Mouse (Mus musculus) mouse trophoblast stem cell (cell line): ENCODE measurements at regions not wholly inside any gene's neighbourhood (a gene's known extent, or its start where the extent isn't known, plus 50 kb on each side); places are given as distances from the start of the nearest gene placed in this dataset.
"Not testable (repeated sequence)": the region's sequence is repeated elsewhere in the genome, so short reads cannot be mapped to it uniquely, and the experiment has no call there.

ENCODE experiments used
- in situ Hi-C, 2 experiments: fragments of 300-500 bp; cut with MseI, MboI; formaldehyde crosslinking; loops; 2 replicates in 1 of 2; 3 replicates in 1 of 2; pipeline ENCODE4 v1.15.1; 2025

DNA sequence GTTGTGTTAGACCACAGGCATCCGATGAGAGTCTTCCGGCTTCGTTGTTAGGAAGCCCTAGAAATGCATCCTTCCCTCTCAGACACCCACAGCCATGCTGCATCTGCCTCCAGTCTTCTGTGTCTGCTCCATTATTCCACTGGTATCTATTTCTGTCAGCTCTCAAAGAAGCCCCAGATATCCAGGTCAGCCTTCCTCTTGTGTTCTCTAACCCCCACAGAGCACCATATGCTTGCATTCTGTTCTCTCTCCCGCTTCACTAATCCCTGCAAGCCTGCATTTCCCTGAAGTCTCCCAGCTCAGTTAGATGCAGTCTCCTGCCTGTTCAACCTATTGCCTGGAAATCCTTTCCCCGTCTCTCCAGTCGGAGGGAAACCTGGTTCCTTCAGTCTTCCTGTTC, 53.6 kb upstream of the Wdfy3 start:
- in situ Hi-C loops: no loop called here

DNA sequence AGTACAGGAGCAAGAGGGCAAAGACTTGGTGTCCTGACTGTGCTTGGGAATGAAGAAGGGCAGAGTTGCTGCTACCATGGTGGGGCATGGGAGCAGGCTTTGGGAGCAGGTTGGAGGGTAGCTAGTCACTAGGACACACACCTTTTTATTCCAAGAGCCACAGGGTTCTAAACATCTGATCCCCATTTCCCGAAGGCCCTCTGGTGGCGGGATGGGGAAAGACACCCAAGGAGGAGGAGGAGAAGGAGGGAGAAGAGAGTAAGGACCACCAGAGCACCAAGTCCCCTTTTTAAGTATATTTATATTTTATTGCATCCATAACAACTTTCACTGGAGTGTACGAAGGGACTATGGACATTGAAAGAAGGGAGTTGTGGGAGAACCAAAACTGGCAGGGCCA, 57.0 kb upstream of the Wdfy3 start:
- in situ Hi-C loops: no loop called here

DNA sequence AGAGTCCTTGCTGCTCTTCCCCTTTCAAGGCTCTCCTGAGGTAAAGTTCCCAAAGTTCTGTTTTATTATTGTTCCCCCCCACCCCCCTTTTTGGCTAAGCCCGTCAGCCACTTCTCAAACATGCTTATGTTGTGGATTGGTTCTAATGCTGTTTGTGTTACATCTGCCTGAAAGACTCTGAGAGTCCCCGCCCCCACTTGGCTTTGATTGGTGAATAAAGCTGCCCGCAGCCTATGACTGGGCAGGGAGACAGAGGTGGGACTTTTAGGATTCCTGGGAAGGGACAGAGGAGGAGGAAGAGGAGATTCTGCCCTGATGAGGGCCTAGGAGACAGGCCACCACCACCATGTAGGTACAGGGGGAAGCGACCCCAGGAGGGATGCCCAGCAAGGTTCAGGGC, 78.3 kb upstream of the Wdfy3 start:
- in situ Hi-C loops: no loop called here

DNA sequence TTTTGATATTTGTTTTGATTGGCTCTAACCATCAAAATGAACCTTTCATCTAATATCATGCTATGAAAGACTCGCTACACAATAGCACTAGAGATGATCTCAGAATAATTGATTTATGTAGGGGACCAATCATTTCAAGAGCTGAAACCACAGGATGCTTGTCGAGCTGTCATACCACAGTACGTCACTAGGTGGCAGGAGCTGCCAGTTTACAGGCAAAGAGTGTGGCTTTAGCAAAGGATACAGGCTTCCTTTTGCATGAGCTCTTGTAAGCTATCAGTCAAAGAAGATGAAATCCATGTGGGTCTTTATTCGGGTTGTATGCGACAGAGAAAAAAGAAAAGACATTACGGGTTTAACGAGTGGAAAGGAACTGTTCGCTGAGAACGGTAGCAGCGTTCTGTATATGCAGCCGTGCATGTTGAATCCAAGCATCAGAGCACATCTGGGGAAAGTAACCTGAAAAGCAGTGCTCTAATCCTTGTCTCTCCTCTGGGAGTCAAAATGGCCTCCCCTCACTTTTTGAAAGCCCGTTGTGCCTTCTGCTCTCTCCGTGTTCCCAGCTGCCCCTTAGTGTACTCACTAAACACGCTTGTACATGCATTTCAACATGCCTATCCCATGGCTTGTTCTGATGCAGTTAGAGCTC, 79.9 kb upstream of the Wdfy3 start:
- in situ Hi-C loops: no loop called here

DNA sequence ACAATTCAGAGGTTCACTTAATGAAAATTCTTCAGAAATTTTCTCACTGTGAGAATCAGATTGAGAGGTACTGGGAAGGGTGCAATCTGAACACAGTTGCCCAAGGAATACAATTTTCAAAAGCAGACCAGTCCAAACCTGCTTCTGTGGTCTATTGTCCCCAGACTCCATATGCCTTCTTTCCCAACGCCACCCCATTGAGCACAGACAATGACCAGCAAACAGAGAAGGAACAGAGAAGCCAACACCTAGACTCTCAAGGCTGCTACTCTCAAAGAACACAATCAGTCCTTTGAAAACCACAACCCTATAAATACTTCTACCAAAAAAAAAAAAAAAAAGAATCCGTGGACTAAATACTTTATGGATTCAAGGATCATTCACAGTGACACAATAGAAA, 89.9 kb upstream of the Wdfy3 start:
- in situ Hi-C loops: no loop called here

DNA sequence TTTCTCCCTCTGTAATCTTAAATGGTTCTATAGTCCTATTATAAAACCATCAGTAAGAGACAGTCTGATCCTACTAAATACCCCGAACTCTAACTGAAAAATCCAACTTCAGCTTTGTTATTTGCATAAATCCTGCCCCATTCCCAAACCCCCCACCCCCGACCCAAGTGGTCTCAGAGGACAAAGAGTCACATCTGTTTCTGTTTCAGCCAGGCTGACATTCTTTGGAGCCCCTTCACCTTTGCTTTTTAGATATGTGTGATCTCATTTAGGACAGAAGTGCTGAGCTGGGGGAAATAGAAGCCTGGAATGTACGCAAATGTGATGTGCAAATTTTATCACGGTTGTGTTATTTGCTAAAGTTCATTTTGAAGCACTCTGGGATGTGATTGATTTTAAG, 98.3 kb upstream of the Wdfy3 start:
- in situ Hi-C loops: no loop called here

DNA sequence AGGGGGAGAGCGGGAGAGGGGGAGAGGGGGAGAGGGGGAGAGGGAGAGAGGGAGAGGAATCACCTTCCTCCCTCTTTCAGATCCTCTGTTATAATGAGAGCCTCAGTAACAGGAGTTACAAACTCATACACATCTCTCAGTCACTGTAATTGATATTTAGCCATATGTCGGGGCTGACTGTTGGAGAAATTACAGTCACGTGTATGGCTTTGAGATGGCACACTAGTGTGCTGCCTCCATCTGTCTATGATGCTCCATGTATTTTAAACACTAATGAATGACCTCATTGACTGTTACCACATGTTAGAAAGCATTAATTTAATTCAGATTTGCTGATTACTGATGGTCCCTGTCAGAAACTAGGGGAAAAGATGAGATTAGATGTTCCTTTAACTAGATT, 102.1 kb upstream of the Wdfy3 start:
- in situ Hi-C loops: no loop called here

DNA sequence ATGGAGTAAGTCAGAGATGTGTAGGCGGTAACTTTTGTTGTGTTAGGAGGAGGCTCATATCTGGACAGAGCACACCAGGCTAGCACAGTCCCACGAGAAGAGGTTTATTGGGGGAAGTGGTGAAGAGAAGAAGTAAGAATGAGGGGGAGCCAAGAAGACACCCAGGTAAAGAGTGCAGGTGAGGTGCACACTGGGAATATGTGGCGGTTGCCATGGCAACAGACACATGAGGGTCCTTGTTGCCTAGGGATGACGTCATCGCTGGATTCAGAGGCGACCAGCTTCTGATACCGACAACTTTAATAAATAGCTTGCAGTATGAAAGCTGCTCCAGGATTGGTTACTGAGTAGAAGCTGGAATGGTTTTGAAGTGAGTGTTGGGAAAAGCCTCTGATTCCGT, 110.5 kb upstream of the Wdfy3 start:
- in situ Hi-C loops: no loop called here

DNA sequence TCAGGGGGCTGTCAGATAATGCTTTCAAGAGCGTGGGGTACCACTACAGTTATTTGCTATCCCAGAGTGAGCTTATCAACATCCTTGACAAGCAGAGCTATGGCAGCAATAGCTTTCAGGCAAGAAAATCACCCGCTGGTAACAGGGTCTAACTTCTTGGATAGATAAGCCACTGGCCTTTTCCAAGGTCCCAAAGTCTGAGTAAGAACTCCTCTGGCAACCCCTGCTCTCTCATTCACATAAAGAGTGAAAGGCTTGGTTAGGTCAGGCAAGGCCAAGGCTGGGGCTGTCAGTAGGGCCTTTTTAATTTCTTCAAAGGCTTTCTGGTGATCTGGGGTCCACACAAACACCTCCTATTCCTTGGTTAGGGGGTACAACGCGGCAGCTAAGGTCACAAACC, 119.2 kb upstream of the Wdfy3 start:
- in situ Hi-C loops: not testable (repeated sequence)

DNA sequence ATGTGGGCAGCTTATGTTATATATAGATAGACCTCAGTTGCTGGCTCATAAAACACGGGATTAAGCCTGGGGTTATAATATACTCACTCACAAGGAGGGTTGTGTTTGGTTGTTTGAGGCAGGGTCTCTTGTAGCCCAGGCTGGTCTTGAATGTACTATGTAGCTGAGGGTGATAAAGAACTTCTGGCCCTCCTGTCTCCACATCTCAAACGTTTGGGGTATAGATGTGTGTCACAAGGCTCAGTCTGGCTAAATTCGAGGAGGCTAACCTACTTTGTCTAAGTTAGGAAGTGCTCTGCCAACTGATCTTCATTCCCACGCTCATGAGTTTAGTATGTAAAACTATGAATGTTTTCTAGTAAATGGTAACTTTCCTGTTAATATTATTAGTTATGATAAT, 136.7 kb upstream of the Wdfy3 start:
- in situ Hi-C loops: loop anchor here in 1 of 2 experiments (10.0 kb wide), 1 partner anchor 488 kb away; no protein-coding TSS in a partner anchor

DNA sequence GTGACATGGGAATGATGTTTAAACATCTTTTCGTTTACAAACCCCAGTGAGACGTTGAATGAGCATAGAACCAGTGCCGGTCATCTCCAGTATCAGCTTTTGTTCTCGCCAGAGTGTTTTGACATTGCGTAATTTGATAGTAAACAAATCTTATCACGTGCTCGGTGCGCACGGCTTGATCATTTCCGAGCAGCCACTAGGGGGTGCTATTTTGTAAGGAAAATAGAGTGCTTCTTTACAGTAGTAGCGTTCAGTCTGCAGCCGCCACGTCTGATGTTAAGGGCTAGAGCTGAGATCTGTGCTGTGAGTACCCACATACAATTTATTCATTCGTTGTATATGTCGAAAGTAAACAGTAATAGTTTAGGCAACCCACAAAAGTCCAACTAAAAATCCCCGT, 137.2 kb upstream of the Wdfy3 start:
- in situ Hi-C loops: loop anchor here in 1 of 2 experiments (10.0 kb wide), 1 partner anchor 488 kb away; no protein-coding TSS in a partner anchor

DNA sequence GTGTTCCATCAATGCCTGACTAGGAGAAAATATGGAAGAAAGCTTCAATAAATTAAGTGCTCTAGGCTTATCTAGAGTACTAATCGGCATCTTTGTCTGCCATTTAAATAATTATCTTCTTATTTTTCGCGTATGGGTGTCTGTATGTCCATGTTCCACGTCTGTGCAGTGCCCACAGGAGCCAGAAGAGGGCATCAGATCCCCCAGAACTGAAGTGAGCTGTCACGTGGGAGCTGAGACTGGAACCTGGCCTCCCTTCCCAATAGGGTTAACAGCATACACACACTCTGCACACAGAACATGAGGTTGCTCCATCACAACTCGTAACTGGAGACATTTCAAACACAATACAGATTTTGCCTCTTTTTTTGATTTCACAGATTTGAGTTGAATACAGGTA, 143.4 kb upstream of the Wdfy3 start:
- in situ Hi-C loops: loop anchor here in 1 of 2 experiments (10.0 kb wide), 1 partner anchor 482 kb away; no protein-coding TSS in a partner anchor

DNA sequence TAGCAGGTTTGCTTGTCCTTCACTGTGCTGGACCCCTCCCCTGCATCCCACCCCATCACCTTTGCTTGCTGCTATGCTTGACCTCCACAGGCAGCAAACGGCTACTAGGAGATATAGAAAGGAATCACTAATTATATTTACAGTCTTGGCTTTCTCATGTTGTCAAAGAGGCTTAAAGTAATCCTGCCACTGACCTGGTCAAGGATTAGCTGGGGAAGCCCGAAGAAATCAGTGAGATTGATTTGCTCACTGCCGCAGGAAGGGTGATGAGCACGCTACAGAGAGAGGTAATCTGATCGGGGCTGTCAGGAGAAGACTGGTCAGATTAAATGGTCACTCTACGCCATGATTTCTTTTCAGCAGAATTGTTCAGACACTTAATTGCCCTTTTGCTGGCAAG, 157.4 kb upstream of the Wdfy3 start:
- in situ Hi-C loops: no loop called here

DNA sequence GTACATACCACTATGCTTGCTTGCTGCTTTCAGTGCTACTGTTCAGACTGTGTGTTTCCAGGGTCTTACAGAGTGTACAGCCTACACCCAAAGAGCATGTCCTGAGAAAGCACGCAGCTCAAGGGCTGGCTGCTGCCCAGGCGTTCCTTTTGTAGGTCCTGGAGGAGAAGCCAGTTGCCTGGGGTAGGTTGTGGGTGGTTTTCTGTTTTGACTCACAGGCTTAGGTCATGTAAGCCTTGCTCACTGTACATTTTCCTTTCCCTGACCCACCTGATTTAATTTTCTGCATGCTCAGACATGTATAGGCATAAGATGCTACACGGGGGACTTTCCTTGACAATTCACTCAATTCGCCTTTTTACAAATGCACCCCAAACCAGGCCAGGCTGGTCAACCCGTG, 172.9 kb upstream of the Wdfy3 start:
- in situ Hi-C loops: no loop called here

DNA sequence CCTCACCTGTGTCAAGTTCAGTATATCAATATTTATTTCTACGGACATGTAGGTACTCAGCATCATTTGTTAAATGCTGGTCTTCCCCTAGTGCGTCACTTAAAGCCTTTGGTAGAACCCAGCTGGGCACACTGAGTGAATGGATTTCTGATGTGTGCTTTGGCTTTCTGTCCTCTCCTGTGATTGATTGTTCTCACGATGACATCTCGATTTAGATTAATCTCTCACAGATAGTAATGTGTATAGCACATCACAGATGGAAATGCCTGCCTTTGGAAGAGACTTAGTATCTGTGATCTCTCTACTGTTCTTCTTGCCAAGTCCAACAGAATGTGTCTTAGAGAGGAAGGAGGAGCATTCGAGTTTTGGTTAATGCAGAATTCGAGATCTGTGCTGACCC, 175.0 kb upstream of the Wdfy3 start:
- in situ Hi-C loops: no loop called here

DNA sequence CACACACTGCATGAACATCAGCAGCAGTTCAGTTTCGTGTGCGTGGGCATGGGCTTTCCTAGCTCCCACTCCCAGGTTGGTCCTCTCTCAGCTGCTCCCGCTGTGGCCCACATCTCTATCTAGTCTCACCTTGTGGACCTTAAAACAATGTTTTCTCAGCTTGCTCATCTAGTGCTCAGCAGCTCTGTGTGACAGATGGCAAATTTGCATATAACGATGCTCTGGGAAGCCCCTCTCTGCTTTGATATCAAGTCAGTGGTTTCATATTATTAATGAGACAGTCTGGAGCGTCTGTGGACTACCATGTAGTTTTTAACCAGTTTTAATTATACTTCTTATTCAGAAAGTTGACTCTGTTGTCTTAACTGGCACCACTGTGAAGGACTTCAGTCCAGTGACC, 179.0 kb upstream of the Wdfy3 start:
- in situ Hi-C loops: no loop called here

DNA sequence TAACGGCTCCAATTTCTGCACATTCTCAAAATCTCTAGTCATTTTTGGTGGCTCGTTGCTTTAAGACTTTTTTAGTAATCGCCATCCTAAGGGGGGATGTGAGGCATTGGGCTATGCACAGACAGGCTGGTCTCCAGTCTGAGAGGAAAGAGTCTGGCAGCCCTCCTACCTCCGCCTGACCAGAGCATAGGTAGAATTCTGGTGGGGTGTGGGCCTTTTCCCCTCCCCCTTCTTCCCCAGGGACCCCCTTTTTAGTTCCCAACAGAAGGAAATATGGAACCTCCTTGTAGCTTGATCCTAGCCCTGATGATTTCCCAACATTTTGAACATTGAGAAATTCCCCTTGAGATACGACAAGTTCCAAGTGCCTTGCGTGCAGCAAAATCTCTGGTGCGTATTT, 181.4 kb upstream of the Wdfy3 start:
- in situ Hi-C loops: no loop called here

DNA sequence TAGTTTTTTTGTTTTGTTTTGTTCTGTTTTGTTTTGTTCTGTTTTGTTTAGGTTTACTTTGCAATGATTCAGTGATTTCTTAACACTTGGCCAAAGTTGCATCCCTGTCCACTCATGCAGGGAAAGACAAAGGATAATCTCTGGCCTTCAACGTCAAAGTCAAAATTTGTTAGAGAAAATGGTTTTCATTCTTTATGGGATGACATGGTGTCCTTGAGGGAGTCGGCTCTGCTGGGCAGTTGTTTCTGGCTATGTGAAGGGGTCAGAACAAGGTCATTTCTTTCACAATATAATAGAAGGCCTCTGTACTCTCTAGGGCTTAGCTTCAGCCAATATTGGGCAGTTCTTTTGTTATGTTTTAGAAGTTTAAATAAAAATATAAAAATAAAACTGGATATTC, 184.1 kb upstream of the Wdfy3 start:
- in situ Hi-C loops: no loop called here

DNA sequence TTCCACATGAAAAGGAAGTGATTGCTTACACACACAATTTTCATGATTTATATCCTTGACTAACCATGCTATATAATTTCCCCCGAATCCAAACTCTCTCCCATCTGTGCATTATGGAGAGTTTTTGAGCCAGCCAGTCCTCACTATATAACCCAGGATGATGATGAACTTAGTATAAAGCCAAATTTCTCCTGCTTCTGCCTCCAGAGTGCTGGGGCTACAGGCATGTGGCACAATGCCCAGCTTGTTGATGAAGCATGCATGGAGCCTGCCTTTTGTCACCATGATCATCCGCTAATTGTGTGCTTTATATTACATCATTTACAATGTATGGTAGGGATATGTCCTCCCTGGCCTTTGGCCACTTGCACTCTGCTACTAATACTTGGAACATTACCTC, 187.4 kb upstream of the Wdfy3 start:
- in situ Hi-C loops: no loop called here

DNA sequence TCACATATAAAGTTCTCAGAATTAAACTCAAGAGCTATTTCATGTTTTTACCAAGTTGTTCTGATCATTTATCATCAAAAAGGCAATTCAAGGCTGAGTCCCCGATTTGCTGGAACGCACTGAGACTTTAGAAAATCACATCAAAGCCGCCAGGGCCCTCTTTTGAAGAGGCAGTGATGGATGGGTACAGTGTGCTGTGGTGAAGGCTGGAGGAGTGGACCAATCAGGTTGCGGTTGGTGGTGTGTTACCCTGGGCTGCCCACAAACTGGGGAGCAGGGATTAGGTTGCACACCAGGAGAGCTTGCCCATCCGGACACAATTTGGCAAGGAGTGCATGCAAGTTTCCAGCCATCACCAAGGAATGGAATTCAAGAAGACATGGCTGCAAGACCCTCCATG, 191.9 kb upstream of the Wdfy3 start:
- in situ Hi-C loops: no loop called here

DNA sequence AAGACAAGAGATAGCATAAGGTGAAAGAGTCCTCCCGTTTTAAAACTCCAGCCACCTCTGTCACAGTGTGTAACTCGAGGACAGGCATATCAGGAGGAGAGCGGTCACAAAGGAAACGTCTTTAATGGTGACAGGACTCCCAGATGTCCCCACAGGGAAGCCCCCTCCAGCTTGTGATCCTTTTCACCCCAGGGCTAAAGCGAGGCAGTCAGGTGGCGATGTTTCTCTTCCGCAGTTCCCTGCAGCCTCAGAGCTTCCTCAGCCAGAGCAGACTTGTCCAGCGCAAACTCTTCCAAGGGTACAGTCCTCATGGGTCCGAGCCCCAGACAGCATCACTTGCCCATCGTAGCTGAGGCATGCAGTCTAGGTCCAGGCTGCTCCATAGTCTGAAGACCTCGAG, 196.7 kb upstream of the Wdfy3 start:
- in situ Hi-C loops: no loop called here

DNA sequence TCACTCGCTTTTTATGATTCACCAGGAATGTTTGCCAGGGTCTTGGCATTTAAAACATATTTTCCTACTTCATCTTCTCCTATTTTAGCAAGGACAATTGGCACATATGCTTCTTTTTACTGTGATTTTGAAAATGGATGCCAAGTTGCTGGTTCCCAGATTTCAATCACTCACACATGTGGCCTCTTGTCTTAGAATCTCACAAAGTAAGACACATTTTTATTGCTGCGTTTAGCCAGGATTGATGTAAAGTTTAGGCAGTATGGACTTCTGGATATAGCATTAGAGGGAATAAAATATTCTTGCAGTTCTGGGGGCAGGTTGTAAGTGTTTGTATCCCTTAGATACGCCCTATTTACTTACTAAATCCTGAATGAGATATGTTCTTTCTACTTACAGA, 197.4 kb upstream of the Wdfy3 start:
- in situ Hi-C loops: no loop called here

DNA sequence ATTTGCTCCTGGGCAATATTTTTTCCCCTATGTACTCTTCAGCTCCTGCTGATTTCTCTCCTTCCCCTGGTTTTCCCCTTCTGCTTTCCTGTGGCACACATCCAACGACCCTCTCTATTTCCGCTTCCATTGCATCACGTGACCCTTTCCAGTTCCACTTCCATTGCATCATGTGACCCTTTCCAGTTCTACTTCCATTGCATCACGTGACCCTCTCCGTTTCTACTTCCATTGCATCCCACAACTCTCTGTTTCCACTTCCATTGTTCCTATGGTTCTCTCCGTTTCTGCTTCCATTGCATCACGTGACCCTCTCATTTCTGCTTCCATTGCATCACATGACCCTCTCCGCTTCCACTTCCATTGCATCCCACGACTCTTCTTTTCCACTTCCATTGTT, 199.5 kb upstream of the Wdfy3 start:
- in situ Hi-C loops: no loop called here

DNA sequence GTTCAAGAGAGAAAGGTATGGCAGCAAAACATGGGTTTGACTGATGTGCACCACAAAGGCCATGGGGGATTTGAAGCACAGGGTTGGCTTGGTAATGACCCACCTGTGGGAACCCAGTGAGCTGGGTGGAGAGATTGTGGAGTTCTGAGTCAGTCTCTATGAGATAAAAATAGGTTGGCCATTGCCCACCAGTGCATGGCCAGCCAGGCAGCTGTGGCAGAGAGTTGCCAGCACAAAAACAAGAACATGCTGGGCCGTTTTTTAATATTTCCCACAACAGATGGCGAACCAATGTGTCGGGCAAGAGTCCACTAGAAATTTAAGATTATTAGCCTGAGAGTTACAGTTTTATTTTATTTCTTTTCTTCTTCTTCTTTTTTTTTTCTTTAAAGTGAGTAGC, 205.6 kb upstream of the Arhgap24 start:
- in situ Hi-C loops: no loop called here
